Mouse (Mus musculus): ENCODE results near the gene Prom2. TPM values are rescaled to one million over a fixed set of nuclear protein-coding genes. Genes with fewer than 3 reads are reported as not detected.

Gene Prom2
- total and polyA plus RNA-seq, 3 experiments, result not detected

DNA sequence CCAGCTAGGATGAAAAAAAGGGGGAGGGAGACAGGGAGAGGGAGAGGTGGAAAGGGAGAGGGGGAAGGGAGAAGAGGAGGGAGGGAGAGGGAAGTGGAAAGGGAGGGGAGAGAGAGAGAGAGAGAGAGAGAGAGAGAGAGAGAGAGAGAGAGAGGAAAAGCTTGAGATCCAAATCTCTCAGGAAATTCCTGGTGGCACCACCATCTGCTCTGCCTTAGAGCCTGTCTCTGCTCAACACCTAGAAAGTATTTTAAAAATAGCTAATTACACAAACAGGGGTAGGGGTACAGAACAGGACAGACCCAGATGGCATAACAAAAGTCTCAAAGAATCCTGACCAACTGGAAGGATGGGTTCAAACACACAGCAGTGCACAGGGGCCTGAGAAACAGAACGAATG lies 9.2 kb upstream of the Prom2 start:
- peaks cover 3 to 5% of the 10 kb centered on the region in 2 experiments; a peak in 2 of 4 replicates for H3K4me1 ChIP-seq (ENCODE audit: control insufficient read depth in 1 of 2, insufficient read depth in 2 of 2, low read length in 2 of 2)
- H3K4me3 ChIP-seq (ENCODE audit: control insufficient read depth in 1 of 2, insufficient read depth in 1 of 2, low read depth in 2 of 2, low read length in 2 of 2), result no peak overlapping the region
- no peaks in the 10 kb centered on the region for H3K9me3 ChIP-seq (replicated peaks; ENCODE audit: insufficient read depth, low read length)
- no peak for TF ChIP-seq KAT2A (conservative IDR thresholded peaks at IDR 0.05; ENCODE audit: low read depth, low read length)
- H3K79me2 ChIP-seq (ENCODE audit: control insufficient read depth, insufficient read depth, low read length, poor library complexity), result no peaks in the 10 kb centered on the region
- no peak for DNase-seq (ENCODE audit: low read depth, low spot score)
- H3K27me3 ChIP-seq (ENCODE audit: control insufficient read depth in 1 of 2, insufficient read depth in 2 of 2, low read length in 2 of 2), result no peaks in the 10 kb centered on the region
- H3K36me3 ChIP-seq (ENCODE audit: control insufficient read depth in 1 of 2, insufficient read depth in 2 of 2, low read length in 2 of 2), result peaks cover 0 to 2% of the 10 kb centered on the region in 2 experiments; a peak in 1 of 4 replicates
- H3K9ac ChIP-seq (ENCODE audit: control insufficient read depth, low read depth, low read length, poor library complexity, severe bottlenecking), result no peak overlapping the region
- no peak overlapping the region for H3K27ac ChIP-seq (ENCODE audit: control insufficient read depth, low read depth, low read length)

GRCm38 (mm10) chr2:127549711-127550110 lies 8.4 kb upstream of the Prom2 start:
- no peaks in the 10 kb centered on the region for H3K27me3 ChIP-seq (ENCODE audit: control insufficient read depth in 1 of 2, insufficient read depth in 2 of 2, low read length in 2 of 2)

GRCm38 (mm10) chr2:127548342-127549074 lies 7.2 kb upstream of the Prom2 start:
- peak; percentile 86 for DNase-seq (ENCODE audit: low read depth, low spot score)
- peak overlapping the region; percentile 20; the same call in 1 of the 2 replicates for H3K27ac ChIP-seq (ENCODE audit: control insufficient read depth, low read depth, low read length)
- peaks cover 0 to 2% of the 10 kb centered on the region in 2 experiments; a peak in 1 of 4 replicates for H3K36me3 ChIP-seq (ENCODE audit: control insufficient read depth in 1 of 2, insufficient read depth in 2 of 2, low read length in 2 of 2)
- H3K9me3 ChIP-seq (replicated peaks; ENCODE audit: insufficient read depth, low read length), result no peaks in the 10 kb centered on the region
- no peaks in the 10 kb centered on the region for H3K27me3 ChIP-seq (ENCODE audit: control insufficient read depth in 1 of 2, insufficient read depth in 2 of 2, low read length in 2 of 2)
- H3K4me1 ChIP-seq (ENCODE audit: control insufficient read depth in 1 of 2, insufficient read depth in 2 of 2, low read length in 2 of 2), result peaks cover 3 to 5% of the 10 kb centered on the region in 2 experiments; a peak in 2 of 4 replicates
- H3K79me2 ChIP-seq (ENCODE audit: control insufficient read depth, insufficient read depth, low read length, poor library complexity), result no peaks in the 10 kb centered on the region
- no peak overlapping the region for H3K9ac ChIP-seq (ENCODE audit: control insufficient read depth, low read depth, low read length, poor library complexity, severe bottlenecking)
- no peak overlapping the region for H3K4me3 ChIP-seq (ENCODE audit: control insufficient read depth in 1 of 2, insufficient read depth in 1 of 2, low read depth in 2 of 2, low read length in 2 of 2)
- TF ChIP-seq MXI1 (IDR thresholded peaks at IDR 0.05; ENCODE audit: low read depth, low read length), result peak; percentile 42; the same call in 1 of the 2 replicates
- no peak for TF ChIP-seq UBTF (IDR thresholded peaks at IDR 0.05; ENCODE audit: borderline replicate concordance, insufficient read depth, low read depth, low read length)
- peak; percentile 91 to 93 for TF ChIP-seq EP300 (IDR thresholded peaks at IDR 0.05; ENCODE audit: low read depth in 1 of 2, low read length in 2 of 2)
- peak; percentile 71 for TF ChIP-seq ETS1 (IDR thresholded peaks at IDR 0.05; ENCODE audit: low read depth, low read length)
- peak; percentile 87 for TF ChIP-seq RCOR1 (IDR thresholded peaks at IDR 0.05; ENCODE audit: low read depth, low read length)
- 0 out of 2 replicates have a peak, but pooled peaks have one; percentile 38 for TF ChIP-seq ELF1 (IDR thresholded peaks at IDR 0.05; ENCODE audit: low read depth, low read length)
- TF ChIP-seq CTCF (IDR thresholded peaks at IDR 0.05 in 2 of 3, conservative IDR thresholded peaks at IDR 0.05 in 1 of 3; ENCODE audit: control insufficient read depth in 1 of 3, insufficient read depth in 1 of 3, low read depth in 2 of 3, low read length in 3 of 3, poor library complexity in 1 of 3, severe bottlenecking in 1 of 3), result no peak
- TF ChIP-seq MYB (IDR thresholded peaks at IDR 0.05; ENCODE audit: low read depth, low read length), result peak; percentile 71
- peak; percentile 62 for TF ChIP-seq SIN3A (IDR thresholded peaks at IDR 0.05; ENCODE audit: low read length)
- TF ChIP-seq MYC (IDR thresholded peaks at IDR 0.05; ENCODE audit: low read depth, low read length), result 0 out of 2 replicates have a peak, but pooled peaks have one; percentile 56
- peak; percentile 89 for TF ChIP-seq GATA1 (IDR thresholded peaks at IDR 0.05; ENCODE audit: low read depth, low read length)
- TF ChIP-seq KAT2A (conservative IDR thresholded peaks at IDR 0.05; ENCODE audit: low read depth, low read length), result no peak
- no peak for TF ChIP-seq ZKSCAN1 (IDR thresholded peaks at IDR 0.05; ENCODE audit: low read depth, low read length)
- no peak for TF ChIP-seq POLR2A (IDR thresholded peaks at IDR 0.05; ENCODE audit: control insufficient read depth in 1 of 2, insufficient read depth in 1 of 2, low read depth in 1 of 2, low read length in 2 of 2, poor library complexity in 1 of 2)
- no peak for TF ChIP-seq POLR2AphosphoS5 (IDR thresholded peaks at IDR 0.05; ENCODE audit: borderline replicate concordance, low read depth, low read length)
- TF ChIP-seq MAFK (IDR thresholded peaks at IDR 0.05; ENCODE audit: borderline replicate concordance, low read depth, low read length), result peak; percentile 38
- peak; percentile 94 for TF ChIP-seq TCF12 (IDR thresholded peaks at IDR 0.05; ENCODE audit: low read depth, low read length)
- TF ChIP-seq TAL1 (IDR thresholded peaks at IDR 0.05; ENCODE audit: low read length), result peak; percentile 85
- peak; percentile 78 for TF ChIP-seq ZNF384 (IDR thresholded peaks at IDR 0.05; ENCODE audit: low read depth, low read length)
- peak; percentile 70; the same call in 1 of the 2 replicates for TF ChIP-seq MEF2A (IDR thresholded peaks at IDR 0.05; ENCODE audit: extremely low read depth, insufficient replicate concordance, low read depth, low read length, poor library complexity, severe bottlenecking)
- 0 out of 2 replicates have a peak, but pooled peaks have one; percentile 36 for TF ChIP-seq BHLHE40 (IDR thresholded peaks at IDR 0.05; ENCODE audit: borderline replicate concordance, low read depth, low read length)

More at GRCm38 (mm10) chr2:127549711-127550110, 8.4 kb upstream of the Prom2 start:
- no peak overlapping the region for H3K27ac ChIP-seq (ENCODE audit: control insufficient read depth, low read depth, low read length)
- no peak for DNase-seq (ENCODE audit: low read depth, low spot score)
- no peaks in the 10 kb centered on the region for H3K9me3 ChIP-seq (replicated peaks; ENCODE audit: insufficient read depth, low read length)
- TF ChIP-seq KAT2A (conservative IDR thresholded peaks at IDR 0.05; ENCODE audit: low read depth, low read length) (no peak), ZNF384 (IDR thresholded peaks at IDR 0.05; ENCODE audit: low read depth, low read length) (no peak), TCF12 (IDR thresholded peaks at IDR 0.05; ENCODE audit: low read depth, low read length) (no peak), MEF2A (IDR thresholded peaks at IDR 0.05; ENCODE audit: extremely low read depth, insufficient replicate concordance, low read depth, low read length, poor library complexity, severe bottlenecking) (no peak), NRF1 (IDR thresholded peaks at IDR 0.05; ENCODE audit: insufficient read depth, low read depth, low read length, poor library complexity, severe bottlenecking) (no peak)
- no peak overlapping the region for H3K4me3 ChIP-seq (ENCODE audit: control insufficient read depth in 1 of 2, insufficient read depth in 1 of 2, low read depth in 2 of 2, low read length in 2 of 2)
- no peak overlapping the region for H3K9ac ChIP-seq (ENCODE audit: control insufficient read depth, low read depth, low read length, poor library complexity, severe bottlenecking)
- no peaks in the 10 kb centered on the region for H3K79me2 ChIP-seq (ENCODE audit: control insufficient read depth, insufficient read depth, low read length, poor library complexity)
- peaks cover 3 to 5% of the 10 kb centered on the region in 2 experiments; a peak in 2 of 4 replicates for H3K4me1 ChIP-seq (ENCODE audit: control insufficient read depth in 1 of 2, insufficient read depth in 2 of 2, low read length in 2 of 2)
- peaks cover 0 to 2% of the 10 kb centered on the region in 2 experiments; a peak in 1 of 4 replicates for H3K36me3 ChIP-seq (ENCODE audit: control insufficient read depth in 1 of 2, insufficient read depth in 2 of 2, low read length in 2 of 2)

All from MEL (cell line).